Mouse (Mus musculus): ENCODE measurements at regions not wholly inside any gene's neighbourhood (a gene's known extent, or its start where the extent isn't known, plus 50 kb on each side); places are given as distances from the start of the nearest gene placed in this dataset.

GRCm38 (mm10) chr14:111971857-111972256 lies 297.0 kb downstream of the Slitrk5 start:
- DNase-seq (ENCODE audit: low spot score) = no peak

- DNase-seq (ENCODE audit: low spot score) = no peak
Observed at GRCm38 (mm10) chr14:111995809-111996458, 321.0 kb downstream of the Slitrk5 start.

GRCm38 (mm10) chr14:112002146-112002545 lies 327.2 kb downstream of the Slitrk5 start:
- no peak for DNase-seq (ENCODE audit: low spot score)

- no peak for DNase-seq (ENCODE audit: low spot score)
Observed at GRCm38 (mm10) chr14:112002881-112003280, 328.0 kb downstream of the Slitrk5 start.

GRCm38 (mm10) chr14:112008651-112009050 lies 333.8 kb downstream of the Slitrk5 start:
- no peak for DNase-seq (ENCODE audit: low spot score)

GRCm38 (mm10) chr14:112029331-112029730 lies 354.4 kb downstream of the Slitrk5 start:
- DNase-seq (ENCODE audit: low spot score) = no peak

- peak; percentile 2 for DNase-seq (ENCODE audit: low spot score)
Observed at GRCm38 (mm10) chr14:112075071-112075470, 400.2 kb downstream of the Slitrk5 start.
